Mouse (Mus musculus): ENCODE data around the gene Opa1.

DNA sequence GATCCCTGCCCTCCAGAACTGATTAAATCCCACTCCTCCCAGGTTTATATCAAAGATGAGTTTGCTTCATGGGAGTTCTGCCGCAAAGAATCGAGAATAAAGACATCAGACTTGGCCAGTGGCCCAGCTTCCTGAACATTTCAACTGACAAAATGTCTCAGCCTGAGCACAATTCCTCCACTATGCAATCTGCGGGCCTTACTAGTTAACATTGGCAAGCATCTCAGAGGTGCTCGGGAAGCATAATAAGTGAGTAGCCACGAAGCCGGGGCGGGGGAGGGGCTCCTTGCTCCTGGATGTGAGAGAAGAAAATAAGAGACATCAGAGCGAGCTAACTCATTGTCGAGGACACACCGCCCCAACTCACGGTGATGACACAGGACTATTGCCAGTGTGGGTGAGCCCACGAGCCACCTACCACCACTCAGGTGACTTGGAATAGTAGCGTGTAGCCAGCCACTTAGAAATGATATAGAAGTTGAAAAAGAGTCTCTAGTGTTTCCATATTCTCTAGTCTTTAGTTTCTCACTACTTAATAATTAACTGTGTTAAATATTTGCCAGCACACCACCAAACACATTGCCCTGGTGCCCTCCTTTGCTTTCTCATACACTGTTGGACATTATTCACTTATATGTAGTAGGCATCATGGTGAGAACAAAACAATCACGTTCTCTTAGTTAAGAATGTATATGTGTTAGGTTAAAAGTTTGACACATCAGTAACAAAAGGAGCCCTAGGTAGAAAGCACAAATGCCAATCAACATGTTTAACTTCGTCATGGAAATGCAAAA lies 42.5 kb upstream of the Opa1 start:
- TF ChIP-seq CTCF (IDR thresholded peaks at IDR 0.05; ENCODE audit: borderline replicate concordance, insufficient read depth, low read length) (no peak), POLR2A (IDR thresholded peaks at IDR 0.05; ENCODE audit: low read depth, low read length) (no peak)
